Mouse (Mus musculus): ENCODE measurements around the gene Setd7.

Setd7 gene

GRCm38 (mm10) chr3:51475706-51476105 lies 85.0 kb downstream of the Setd7 start:
- no peak for DNase-seq (ENCODE audit: low spot score in 2 of 2)

GRCm38 (mm10) chr3:51468530-51468929 lies 92.1 kb downstream of the Setd7 start:
- DNase-seq (ENCODE audit: low spot score in 2 of 2) = no peak
